ENCODE assay signal across 24 mouse cellular contexts in genomic region chr5:108226159-108226558, GRCm38 (mm10). TPM values are rescaled to one million over a fixed set of nuclear protein-coding genes. Genes with fewer than 3 reads are reported as not detected.
DNase-seq lines count a peak whose midpoint lies in the region; ATAC-seq and TF ChIP-seq lines count a peak whose summit lies in the region.
"Had no signal": no experiment of that assay in that cellular context is flagged by ENCODE, and none has a peak within 500 bp of the region (broad histone marks: within the 10 kb centered on the region; RNA-seq: fewer than 3 reads in every experiment).

No protein-coding gene starts in this region.

- no peak for ATAC-seq in kidney, embryonic 16.5 days (ENCODE audit: low FRiP score, low TSS enrichment)
- ATAC-seq: activated CD4-positive, CD25-positive, alpha-beta regulatory T cell, adult 4 months; CD4-positive, CD25-positive, alpha-beta regulatory T cell, adult 4 months; forebrain, embryonic 13.5 days; forebrain, embryonic 15.5 days; Patski had no signal

- no peak overlapping the region for H3K4me3 ChIP-seq in kidney, embryonic 16.5 days (ENCODE audit: low read length)
- no peak overlapping the region for H3K4me3 ChIP-seq in liver, adult 2 months (ENCODE audit: insufficient read depth, low read depth, low read length)
- H3K4me3 ChIP-seq: embryonic facial prominence, embryonic 10.5 days; embryonic facial prominence, embryonic 12.5 days; forebrain, embryonic 13.5 days; forebrain, embryonic 15.5 days had no signal

- peak; percentile 3 for DNase-seq in kidney, adult 11 months
- DNase-seq in kidney, postnatal 4 days = no peak
- peak; percentile 45 for DNase-seq in kidney, adult 9 months
- peak; percentile 86 for DNase-seq in liver, adult 2 months (ENCODE audit: extremely low read depth, low read depth, low spot score)
- DNase-seq in liver = no peak
- DNase-seq: adrenal gland, adult 8-10 months; adrenal gland, postnatal 14 days; adrenal gland, postnatal 36 days; B cell, adult 2 months; cerebellum, adult 11-12 months; cerebellum, adult 2 months; cerebellum, adult 9-10 months; cerebellum, postnatal 10 days; cerebellum, postnatal 25 days had no signal

- H3K79me2 ChIP-seq in liver, adult 2 months (ENCODE audit: control insufficient read depth, insufficient read depth, low read length) = no peaks in the 10 kb centered on the region

- H3K27me3 ChIP-seq in kidney, embryonic 16.5 days (ENCODE audit: insufficient read depth, low read length) = no peaks in the 10 kb centered on the region
- no peaks in the 10 kb centered on the region for H3K27me3 ChIP-seq in liver, adult 2 months (ENCODE audit: control insufficient read depth, insufficient read depth, low read length)
- H3K27me3 ChIP-seq: CH12.LX; embryonic facial prominence, embryonic 12.5 days; forebrain, embryonic 13.5 days; forebrain, embryonic 15.5 days; Patski had no signal

- H3K9ac ChIP-seq in kidney, embryonic 16.5 days (replicated peaks; ENCODE audit: low read length) = no peak overlapping the region
- H3K9ac ChIP-seq in liver, adult 2 months (ENCODE audit: low read depth, low read length) = no peak overlapping the region
- H3K9ac ChIP-seq: embryonic facial prominence, embryonic 12.5 days; forebrain, embryonic 13.5 days; forebrain, embryonic 15.5 days had no signal

- no peaks in the 10 kb centered on the region for H3K4me1 ChIP-seq in kidney, embryonic 16.5 days (ENCODE audit: insufficient read depth, low read length)
- no peaks in the 10 kb centered on the region; the same call in 1 of the 2 replicates for H3K4me1 ChIP-seq in liver, adult 2 months (ENCODE audit: control insufficient read depth, insufficient read depth, low read length)
- H3K4me1 ChIP-seq: embryonic facial prominence, embryonic 10.5 days; embryonic facial prominence, embryonic 12.5 days; forebrain, embryonic 13.5 days; forebrain, embryonic 15.5 days had no signal

- TF ChIP-seq CTCF in liver, adult 2 months (IDR thresholded peaks at IDR 0.05; ENCODE audit: low read depth, low read length) = no peak

- no peak overlapping the region for H3K27ac ChIP-seq in kidney, embryonic 16.5 days (ENCODE audit: low read length)
- peak overlapping the region; percentile 24; the same call in 1 of the 2 replicates for H3K27ac ChIP-seq in liver, adult 2 months (replicated peaks; ENCODE audit: insufficient read depth, low read depth, low read length)
- H3K27ac ChIP-seq: embryonic facial prominence, embryonic 10.5 days; embryonic facial prominence, embryonic 12.5 days; forebrain, embryonic 13.5 days; forebrain, embryonic 15.5 days had no signal

- H3K4me2 ChIP-seq in kidney, embryonic 16.5 days (replicated peaks; ENCODE audit: low read depth, low read length) = no peak overlapping the region
- H3K4me2 ChIP-seq: embryonic facial prominence, embryonic 12.5 days; forebrain, embryonic 13.5 days; forebrain, embryonic 15.5 days had no signal

- no peak for TF ChIP-seq POLR2A in liver, adult 2 months (IDR thresholded peaks at IDR 0.05; ENCODE audit: extremely low read depth, insufficient read depth, low read length)

- H3K9me3 ChIP-seq in kidney, embryonic 16.5 days (ENCODE audit: low read length) = no peaks in the 10 kb centered on the region
- H3K9me3 ChIP-seq: embryonic facial prominence, embryonic 10.5 days; embryonic facial prominence, embryonic 12.5 days; forebrain, embryonic 13.5 days; forebrain, embryonic 15.5 days; G1E had no signal

- H3K36me3 ChIP-seq in kidney, embryonic 16.5 days (ENCODE audit: insufficient read depth, low read length) = no peaks in the 10 kb centered on the region
- H3K36me3 ChIP-seq in liver, adult 2 months (ENCODE audit: control insufficient read depth, insufficient read depth, low read length) = no peaks in the 10 kb centered on the region
- H3K36me3 ChIP-seq: embryonic facial prominence, embryonic 10.5 days; embryonic facial prominence, embryonic 12.5 days; forebrain, embryonic 15.5 days; G1E had no signal

RNA-seq across cellular contexts. Expression of gene Dr1, which starts 42.5 kb away (rescaled TPM):
- polyA plus RNA-seq in kidney, embryonic 16.5 days (2015; fragmentation: Nextera tagmentation; extraction: Ambion mirVana) = 43.9 and 46.5 TPM in 2 replicates
- 11.3 and 13.0 TPM in 2 replicates for total RNA-seq in liver, adult 2 months (2014; rRNA removed)
- 9.6 and 9.8 TPM in 2 replicates for polyA plus RNA-seq in liver, adult 2 months (2012; rRNA removed)

Comparison
In these comparisons a context has a peak if more than half of its experiments do, and no peak if none do; other contexts are left out.
1. DNase-seq: peak in kidney, adult 11 months (single experiment), kidney, adult 9 months (single experiment) and liver, adult 2 months (single experiment); none in kidney, postnatal 4 days (0 of 2) and liver (single experiment).